Mouse (Mus musculus): Measurements from ENCODE around the gene Gm45711. TPM values are rescaled to one million over a fixed set of nuclear protein-coding genes. Genes with fewer than 3 reads are reported as not detected.

Gm45711 gene
- total and polyA plus RNA-seq, 3 experiments, result not detected

DNA sequence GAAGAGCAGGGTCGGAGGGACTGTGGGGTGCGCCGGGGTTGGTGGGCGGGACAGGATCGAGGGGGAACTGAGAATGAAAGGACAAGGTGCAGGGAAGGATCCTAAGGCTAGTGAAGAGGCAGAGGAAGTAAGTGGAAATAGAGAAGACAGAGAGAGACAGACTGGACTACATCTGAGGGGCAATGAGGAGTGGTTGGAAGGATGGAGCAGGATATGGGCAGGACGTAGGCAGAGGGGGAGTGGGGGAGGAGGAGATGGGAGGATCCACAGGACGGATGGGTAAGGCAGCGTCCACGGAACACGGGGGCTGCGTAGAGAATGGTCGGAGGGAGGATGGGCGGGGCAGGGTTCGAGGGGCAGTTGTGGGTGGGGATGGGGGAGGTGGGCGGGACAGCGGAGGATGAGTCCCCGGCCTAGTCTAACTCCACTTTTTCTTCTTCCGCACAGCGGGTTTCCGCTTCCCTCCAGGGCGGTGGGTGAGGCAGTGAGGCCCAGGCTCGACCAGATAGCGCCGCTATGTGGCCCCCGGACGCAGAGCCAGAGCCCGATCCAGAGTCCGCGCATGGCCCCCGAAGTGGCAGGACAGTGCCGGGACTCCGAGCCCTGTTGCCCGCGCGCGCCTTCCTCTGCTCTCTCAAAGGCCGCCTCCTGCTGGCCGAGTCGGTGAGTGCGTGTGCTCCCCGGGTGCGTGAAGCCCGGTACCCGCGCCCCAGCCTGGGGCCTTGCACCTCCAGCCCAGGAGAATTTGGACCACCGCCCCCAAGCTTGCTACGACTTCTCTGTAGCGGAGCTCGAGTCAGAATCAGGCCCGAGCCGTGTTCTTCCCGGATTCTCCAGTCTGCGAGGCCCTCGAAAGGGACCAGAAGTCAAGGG lies 30.6 kb upstream of the Gm45711 start (continued):
- TF ChIP-seq MXI1 (IDR thresholded peaks at IDR 0.05; ENCODE audit: low read depth, low read length), result 0 out of 2 replicates have a peak, but pooled peaks have one; percentile 31
- TF ChIP-seq TBP (IDR thresholded peaks at IDR 0.05; ENCODE audit: low read depth, low read length), result no peak
- no peak for TF ChIP-seq MAZ (IDR thresholded peaks at IDR 0.05; ENCODE audit: low read depth, low read length)
- no peak for TF ChIP-seq CHD2 (IDR thresholded peaks at IDR 0.05; ENCODE audit: low read length)
- TF ChIP-seq USF2 (IDR thresholded peaks at IDR 0.05; ENCODE audit: borderline replicate concordance in 1 of 2, insufficient read depth in 1 of 2, low read depth in 1 of 2, low read length in 2 of 2), result no peak

DNA sequence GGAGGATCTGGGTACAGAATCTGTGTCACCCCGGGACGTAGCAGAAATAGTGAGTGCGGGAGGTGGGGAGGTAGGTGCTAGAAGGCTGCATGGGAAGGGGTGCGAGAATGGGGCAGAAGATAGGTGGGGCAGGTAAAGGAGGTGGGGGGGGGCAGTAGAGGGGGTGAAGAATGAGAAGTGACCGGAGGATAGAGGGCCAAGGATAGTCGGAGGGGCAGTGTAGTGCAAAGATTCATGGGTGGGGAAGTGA lies 30.0 kb upstream of the Gm45711 start:
- DNase-seq (ENCODE audit: low read depth, low spot score), result peak; percentile 44
- Histone ChIP-seq H3K27me3 (ENCODE audit: control insufficient read depth in 1 of 2, insufficient read depth in 2 of 2, low read length in 2 of 2) (no peaks in the 10 kb centered on the region), H3K27ac (ENCODE audit: control insufficient read depth, low read depth, low read length) (peak overlapping the region; percentile 66; the same call in 1 of the 2 replicates), H3K9ac (ENCODE audit: control insufficient read depth, low read depth, low read length, poor library complexity, severe bottlenecking) (peak overlapping the region; percentile 76), H3K36me3 (ENCODE audit: control insufficient read depth in 1 of 2, insufficient read depth in 2 of 2, low read length in 2 of 2) (peaks cover 0 to 9% of the 10 kb centered on the region in 2 experiments; a peak in 2 of 4 replicates), H3K4me3 (ENCODE audit: control insufficient read depth in 1 of 2, insufficient read depth in 1 of 2, low read depth in 2 of 2, low read length in 2 of 2) (peak overlapping the region; percentile 59 to 90), H3K79me2 (ENCODE audit: control insufficient read depth, insufficient read depth, low read length, poor library complexity) (peaks cover 10% of the 10 kb centered on the region), H3K9me3 (replicated peaks; ENCODE audit: insufficient read depth, low read length) (no peaks in the 10 kb centered on the region), H3K4me1 (ENCODE audit: control insufficient read depth in 1 of 2, insufficient read depth in 2 of 2, low read length in 2 of 2) (peaks cover 0 to 7% of the 10 kb centered on the region in 2 experiments; a peak in 2 of 4 replicates)
- TF ChIP-seq MAX (IDR thresholded peaks at IDR 0.05; ENCODE audit: low read length) (no peak), MAFK (IDR thresholded peaks at IDR 0.05; ENCODE audit: borderline replicate concordance, low read depth, low read length) (no peak), NELFE (IDR thresholded peaks at IDR 0.05; ENCODE audit: low read depth, low read length) (no peak), ZKSCAN1 (IDR thresholded peaks at IDR 0.05; ENCODE audit: low read depth, low read length) (no peak), MYB (IDR thresholded peaks at IDR 0.05; ENCODE audit: low read depth, low read length) (no peak), UBTF (IDR thresholded peaks at IDR 0.05; ENCODE audit: borderline replicate concordance, insufficient read depth, low read depth, low read length) (no peak), MAZ (IDR thresholded peaks at IDR 0.05; ENCODE audit: low read depth, low read length) (no peak), SIN3A (IDR thresholded peaks at IDR 0.05; ENCODE audit: low read length) (no peak), USF1 (IDR thresholded peaks at IDR 0.05; ENCODE audit: low read depth, low read length) (no peak), CHD2 (IDR thresholded peaks at IDR 0.05; ENCODE audit: low read length) (no peak), RAD21 (IDR thresholded peaks at IDR 0.05; ENCODE audit: low read depth, low read length) (no peak), SMC3 (IDR thresholded peaks at IDR 0.05; ENCODE audit: low read depth, low read length) (no peak), CTCF (IDR thresholded peaks at IDR 0.05 in 2 of 3, conservative IDR thresholded peaks at IDR 0.05 in 1 of 3; ENCODE audit: control insufficient read depth in 1 of 3, insufficient read depth in 1 of 3, low read depth in 2 of 3, low read length in 3 of 3, poor library complexity in 1 of 3, severe bottlenecking in 1 of 3) (no peak), EP300 (IDR thresholded peaks at IDR 0.05; ENCODE audit: low read depth in 1 of 2, low read length in 2 of 2) (no peak), CHD1 (IDR thresholded peaks at IDR 0.05; ENCODE audit: low read depth, low read length) (no peak)

All from MEL (cell line).